Mouse (Mus musculus) CD8-positive naive resting alpha-beta T cell, adult 57 days (primary cell): ENCODE measurements around the gene Mios. TPM values are rescaled to one million over a fixed set of nuclear protein-coding genes. Genes with fewer than 3 reads are reported as not detected.

Experiments
- total RNA-seq: library from RNA; stranded (reverse); gene quantifications from one replicate; pipeline ENCODE4 v1.2.4, GENCODE M21; 2023

Mios gene
- 23.8 TPM for total RNA-seq

DNA sequence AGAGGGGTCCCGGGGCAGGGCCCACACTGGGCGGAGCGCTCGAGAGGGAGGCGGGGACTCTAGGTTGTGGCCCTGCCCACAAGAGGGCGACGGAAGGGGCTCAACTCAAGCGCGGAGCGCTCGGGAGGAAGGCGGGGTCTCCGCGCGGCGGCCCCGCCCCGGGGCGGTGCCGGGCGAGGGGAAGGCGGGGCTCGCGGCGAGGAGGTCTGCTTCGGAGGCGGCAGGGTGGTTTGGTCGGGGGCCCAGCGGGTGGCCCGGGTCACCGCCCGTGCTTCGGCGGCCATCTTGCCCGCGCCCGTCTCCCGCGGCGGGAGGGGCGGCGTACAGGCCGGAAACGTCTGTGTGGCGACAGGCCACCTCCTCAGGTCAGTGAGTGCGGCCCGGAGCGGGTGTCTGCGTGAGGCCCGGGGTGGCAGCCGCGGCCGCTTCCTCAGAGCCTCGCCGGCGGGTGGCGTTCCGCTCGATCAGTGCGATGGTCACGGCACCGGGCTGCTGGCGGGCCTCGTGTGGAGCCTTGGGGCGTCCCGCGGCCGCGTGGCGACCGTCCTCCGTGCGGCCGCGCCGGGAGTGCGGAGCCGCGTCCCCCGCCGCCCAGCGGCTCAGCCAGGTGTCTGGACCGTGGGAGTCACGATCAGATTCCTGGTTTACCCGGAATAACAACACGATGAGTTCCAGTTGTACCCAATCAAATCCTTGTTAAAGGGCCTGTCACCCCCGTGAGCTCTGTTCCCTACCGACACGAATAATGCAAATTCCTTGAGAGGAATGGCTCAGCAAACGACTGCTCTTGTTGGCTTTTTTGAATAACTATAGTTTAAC is at the start of gene Mios:
Mios (plus strand) TSS at position 176 of the 819 bp plus-strand sequence.

DNA sequence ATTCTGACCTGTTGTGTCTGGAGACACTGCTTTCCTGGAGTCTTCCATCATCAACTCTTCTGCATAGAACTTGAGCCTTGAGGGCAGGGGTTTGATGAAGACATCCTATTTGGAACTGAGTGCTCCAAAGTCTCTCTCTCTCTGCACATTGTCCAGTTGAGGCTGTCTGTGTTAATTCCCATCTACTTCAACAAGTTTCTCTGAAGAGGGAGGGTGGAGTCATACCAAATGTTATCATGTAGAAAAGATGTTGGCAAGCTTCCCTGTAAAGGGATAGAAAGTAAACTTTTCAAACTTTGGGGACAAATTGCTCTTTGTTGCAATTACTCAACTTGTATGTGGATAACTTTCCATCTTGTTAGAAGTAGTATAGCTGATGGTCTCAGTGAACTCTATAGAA is 16.5 kb upstream of the Mios start, which contains the start of gene Col28a1:
Col28a1 (minus strand) TSS at position 101 of the 400 bp plus-strand sequence.

DNA sequence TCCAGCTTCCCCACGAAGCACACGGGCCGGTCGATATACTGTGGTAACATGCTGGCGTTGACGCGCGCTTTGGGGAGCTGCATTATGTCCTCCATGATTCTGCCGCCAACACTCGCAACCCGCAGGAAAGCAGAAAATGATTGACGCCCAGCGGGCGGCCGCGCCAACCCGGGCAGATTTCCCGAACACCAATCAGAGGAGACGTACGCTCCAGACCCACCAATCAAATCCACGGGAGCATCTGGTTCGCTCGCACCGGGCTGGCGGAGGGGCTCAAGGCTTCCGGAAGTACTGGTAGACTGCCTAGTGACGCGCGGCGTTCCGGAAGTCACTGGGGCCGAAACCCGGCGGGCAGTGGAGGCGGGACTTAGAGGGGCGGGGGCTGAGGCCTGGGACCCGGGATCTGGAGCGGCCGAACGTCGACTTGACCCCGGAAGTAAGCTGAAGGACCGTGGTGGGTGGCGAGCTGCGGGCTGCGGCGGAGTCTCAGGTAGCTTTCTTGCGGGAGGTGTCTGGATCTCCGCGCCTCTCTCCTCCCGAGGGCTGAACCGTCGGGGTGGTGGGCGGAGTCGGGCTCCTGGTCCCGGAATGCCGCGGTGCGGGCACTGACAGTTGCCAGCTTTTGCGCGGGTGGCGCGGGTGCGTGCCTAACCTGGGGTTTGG is 50.1 kb downstream of the Mios start, which contains the start of the genes Rpa3, Umad1 and Gm45062:
Rpa3 (minus strand) TSS at position 170 of the 663 bp plus-strand sequence.
Umad1 (plus strand) TSS at position 285 of the 663 bp plus-strand sequence.
Gm45062 (plus strand) TSS at position 447 of the 663 bp plus-strand sequence.

Other genes with a start within 250 kb of the Mios start
- gene Col28a1, start 16.6 kb upstream of the Mios start, total RNA-seq, result not detected
- gene Rpa3, start 50.0 kb downstream of the Mios start, total RNA-seq, result 13.4 TPM
- 5.2 TPM for gene Umad1, start 50.1 kb downstream of the Mios start, total RNA-seq
- gene Gm45062, start 50.2 kb downstream of the Mios start, total RNA-seq, result not detected